Mouse (Mus musculus): ENCODE measurements around the gene Ptpn14.

Gene Ptpn14

GRCm38 (mm10) chr1:189707014-189707413 is 21.1 kb upstream of the Ptpn14 start:
- ChIA-PET CTCF (interaction anchor here in 2 of 4 experiments (0.6 to 1.1 kb wide), 2 partner anchors 9 to 218 kb away, joined by 3 to 4 read pairs; no protein-coding TSS in a partner anchor), POLR2A (interaction anchor here in 2 of 4 experiments (0.7 to 1.6 kb wide), 3 partner anchors 19 to 164 kb away, joined by 3 to 4 read pairs (median 3); no protein-coding TSS in a partner anchor)

- ChIA-PET POLR2A (interaction anchor here in 2 of 4 experiments (0.7 to 1.6 kb wide), 2 partner anchors 19 to 165 kb away, joined by 3 to 4 read pairs; no protein-coding TSS in a partner anchor), CTCF (interaction anchor here in 2 of 4 experiments (0.6 to 1.1 kb wide), 2 partner anchors 8 to 218 kb away, joined by 3 to 4 read pairs; no protein-coding TSS in a partner anchor)
Observed at GRCm38 (mm10) chr1:189707419-189707818, 20.6 kb upstream of the Ptpn14 start.

GRCm38 (mm10) chr1:189709001-189709400 is 19.1 kb upstream of the Ptpn14 start:
- CTCF ChIA-PET, result no interaction called here
- POLR2A ChIA-PET, result interaction anchor here in 1 of 4 experiments (1.1 kb wide), 1 partner anchor 8 kb away, joined by 3 read pairs; no protein-coding TSS in a partner anchor

- CTCF ChIA-PET, result interaction anchor here in 2 of 4 experiments (0.7 to 1.1 kb wide), 4 partner anchors 9 to 208 kb away, joined by 3 to 4 read pairs (median 3); no protein-coding TSS in a partner anchor
- POLR2A ChIA-PET, result interaction anchor here in 3 of 4 experiments (0.7 to 1.2 kb wide), 5 partner anchors 7 to 135 kb away, joined by 3 to 11 read pairs (median 3); partner anchors contain the start of gene Ptpn14 (in 1 of the 3)
Observed at GRCm38 (mm10) chr1:189715915-189716797, 11.9 kb upstream of the Ptpn14 start.

- POLR2A ChIA-PET, result interaction anchor here in 2 of 4 experiments (1.0 to 2.1 kb wide), 7 partner anchors 8 to 166 kb away, joined by 3 to 9 read pairs (median 3); partner anchors contain the start of gene Ptpn14 (in 2 of the 2)
- CTCF ChIA-PET, result interaction anchor here in 1 of 4 experiments (0.6 to 0.7 kb wide), 4 partner anchors 40 to 694 kb away, joined by 3 to 5 read pairs (median 3); partner anchors contain the start of gene Prox1
Observed at GRCm38 (mm10) chr1:189717546-189717945, 10.5 kb upstream of the Ptpn14 start.

- ChIA-PET CTCF (interaction anchor here in 2 of 4 experiments (0.7 to 1.6 kb wide), 2 partner anchors 19 to 151 kb away, joined by 3 to 4 read pairs; no protein-coding TSS in a partner anchor), POLR2A (interaction anchor here in 2 of 4 experiments (1.0 to 2.1 kb wide), 4 partner anchors 9 to 148 kb away, joined by 3 to 9 read pairs (median 4); partner anchors contain the start of gene Ptpn14 (in 2 of the 2))
Observed at GRCm38 (mm10) chr1:189718600-189718999, 9.5 kb upstream of the Ptpn14 start.

GRCm38 (mm10) chr1:189726121-189726520 is 1.9 kb upstream of the Ptpn14 start:
- ChIA-PET POLR2A (interaction anchor here in 2 of 4 experiments (0.7 to 1.5 kb wide), 3 partner anchors 9 to 1632 kb away, joined by 3 to 5 read pairs (median 3); no protein-coding TSS in a partner anchor), CTCF (no interaction called here)

- ChIA-PET POLR2A (interaction anchor here in 3 of 4 experiments (0.6 to 2.2 kb wide), 33 partner anchors 9 to 809 kb away, joined by 3 to 12 read pairs (median 4); partner anchors contain the start of gene Cenpf (in 2 of the 3)), CTCF (interaction anchor here in 3 of 4 experiments (0.6 to 2.5 kb wide), 8 partner anchors 94 to 200 kb away, joined by 3 to 11 read pairs (median 4); no protein-coding TSS in a partner anchor)
Observed at GRCm38 (mm10) chr1:189727346-189727883, 653 bp upstream of the Ptpn14 start.

- CTCF ChIA-PET, result interaction anchor here (0.6 to 2.5 kb wide), 7 partner anchors 117 to 199 kb away, joined by 3 to 11 read pairs (median 4); no protein-coding TSS in a partner anchor
- POLR2A ChIA-PET, result interaction anchor here in 3 of 4 experiments (0.6 to 2.2 kb wide), 24 partner anchors 9 to 163 kb away, joined by 3 to 12 read pairs (median 6); no protein-coding TSS in a partner anchor
Observed at GRCm38 (mm10) chr1:189728784-189729115, 682 bp downstream of the Ptpn14 start.

GRCm38 (mm10) chr1:189729141-189729815 is 1.2 kb downstream of the Ptpn14 start:
- ChIA-PET CTCF (interaction anchor here in 2 of 4 experiments (0.6 to 2.5 kb wide), 3 partner anchors 117 to 198 kb away, joined by 3 to 11 read pairs (median 4); no protein-coding TSS in a partner anchor), POLR2A (interaction anchor here in 2 of 4 experiments (0.6 to 2.2 kb wide), 18 partner anchors 8 to 154 kb away, joined by 3 to 11 read pairs (median 4); no protein-coding TSS in a partner anchor)

GRCm38 (mm10) chr1:189731697-189732096 is 3.6 kb downstream of the Ptpn14 start:
- CTCF ChIA-PET, result interaction anchor here in 1 of 4 experiments (0.6 to 1.0 kb wide), 2 partner anchors 33 to 138 kb away, joined by 3 to 6 read pairs; no protein-coding TSS in a partner anchor
- POLR2A ChIA-PET, result interaction anchor here in 2 of 4 experiments (0.5 to 1.3 kb wide), 4 partner anchors 10 to 14 kb away, joined by 3 to 7 read pairs (median 4); no protein-coding TSS in a partner anchor

- ChIA-PET CTCF (interaction anchor here in 1 of 4 experiments (1.0 kb wide), 1 partner anchor 137 kb away, joined by 3 read pairs; no protein-coding TSS in a partner anchor), POLR2A (interaction anchor here in 2 of 4 experiments (0.5 to 1.3 kb wide), 4 partner anchors 10 to 31 kb away, joined by 3 to 7 read pairs (median 4); no protein-coding TSS in a partner anchor)
Observed at GRCm38 (mm10) chr1:189732156-189732555, 4.1 kb downstream of the Ptpn14 start.

- ChIA-PET CTCF (interaction anchor here in 1 of 4 experiments (1.1 to 1.4 kb wide), 2 partner anchors 43 to 173 kb away, joined by 3 read pairs; no protein-coding TSS in a partner anchor), POLR2A (interaction anchor here in 3 of 4 experiments (0.6 to 2.2 kb wide), 13 partner anchors 9 to 184 kb away, joined by 3 to 12 read pairs (median 3); partner anchors contain the start of gene Ptpn14 (in 2 of the 3))
Observed at GRCm38 (mm10) chr1:189740075-189740474, 12.0 kb downstream of the Ptpn14 start.

- ChIA-PET CTCF (no interaction called here), POLR2A (interaction anchor here in 3 of 4 experiments (0.5 to 2.5 kb wide), 4 partner anchors 10 to 29 kb away, joined by 3 to 7 read pairs (median 4); no protein-coding TSS in a partner anchor)
Observed at GRCm38 (mm10) chr1:189742041-189742440, 14.0 kb downstream of the Ptpn14 start.

GRCm38 (mm10) chr1:189743136-189743535 is 15.1 kb downstream of the Ptpn14 start:
- CTCF ChIA-PET, result interaction anchor here in 1 of 4 experiments (1.1 kb wide), 1 partner anchor 89 kb away, joined by 3 read pairs; no protein-coding TSS in a partner anchor
- POLR2A ChIA-PET, result interaction anchor here in 3 of 4 experiments (0.6 to 2.5 kb wide), 9 partner anchors 9 to 165 kb away, joined by 3 to 7 read pairs (median 3); no protein-coding TSS in a partner anchor

- ChIA-PET CTCF (interaction anchor here in 2 of 4 experiments (0.6 to 1.0 kb wide), 2 partner anchors 17 to 42 kb away, joined by 3 read pairs; no protein-coding TSS in a partner anchor), POLR2A (interaction anchor here (0.7 to 1.4 kb wide), 8 partner anchors 13 to 945 kb away, joined by 3 to 6 read pairs (median 3); partner anchors contain the start of gene Ptpn14 (in 1 of the 4))
Observed at GRCm38 (mm10) chr1:189744914-189745710, 17.0 kb downstream of the Ptpn14 start.

All from embryonic stem cell, embryonic (primary cell).